Mouse (Mus musculus) intestine, postnatal 0 days (tissue): ENCODE measurements around the gene Mtx1. TPM values are rescaled to one million over a fixed set of nuclear protein-coding genes. Genes with fewer than 3 reads are reported as not detected.

Experiments
- ATAC-seq: fragments of 200-750 bp; cut with Nextera tagmentation; 2 replicates; pipeline ENCODE4 v1.8.0; 2017; ENCODE audit warnings: mild to moderate bottlenecking, moderate TSS enrichment, moderate library complexity
- H3K27ac ChIP-seq: fragments of 300-500 bp; sonication (generic); 2 replicates; pipeline ENCODE4 v1.5.1; 2014; ENCODE audit warnings: mild to moderate bottlenecking, low read depth, low read length, moderate library complexity
- H3K27me3 ChIP-seq: fragments of 300-500 bp; sonication (generic); replicated peaks from 2 replicates; pipeline ENCODE4 v1.6.1; 2014; ENCODE audit warnings: low read length, mixed read lengths; ENCODE audit not compliant: control insufficient read depth, insufficient read depth
- H3K36me3 ChIP-seq: fragments of 300-500 bp; sonication (generic); 2 replicates; pipeline ENCODE4 v1.6.1; 2014; ENCODE audit warnings: mild to moderate bottlenecking, moderate library complexity; ENCODE audit not compliant: control insufficient read depth, insufficient read depth
- H3K4me1 ChIP-seq: fragments of 300-500 bp; sonication (generic); replicated peaks from 2 replicates; pipeline ENCODE4 v1.6.1; 2014; ENCODE audit warnings: antibody characterized with exemption, low read length, mixed read lengths; ENCODE audit not compliant: control insufficient read depth, insufficient read depth
- H3K4me2 ChIP-seq: fragments of 300-500 bp; sonication (generic); replicated peaks from 2 replicates; pipeline ENCODE4 v1.6.1; 2014; ENCODE audit warnings: low read depth, mild to moderate bottlenecking, moderate library complexity
- H3K4me3 ChIP-seq: fragments of 300-500 bp; sonication (generic); 2 replicates; pipeline ENCODE4 v1.5.1; 2014; ENCODE audit warnings: low read depth, low read length
- H3K9ac ChIP-seq: fragments of 300-500 bp; sonication (generic); 2 replicates; pipeline ENCODE4 v1.6.1; 2014; ENCODE audit warnings: mild to moderate bottlenecking, low read depth, low read length
- H3K9me3 ChIP-seq: fragments of 300-500 bp; sonication (generic); 2 replicates; pipeline ENCODE4 v1.6.1; 2016; ENCODE audit warnings: mixed run types; ENCODE audit not compliant: control insufficient read depth
- CTCF ChIP-seq: sonication (generic); IDR thresholded peaks from 2 replicates; pipeline ENCODE4 v1.5.1; 2016; ENCODE audit warnings: low read depth, mild to moderate bottlenecking, control low read depth, antibody characterized with exemption, moderate library complexity
- WGBS: fragments of 180-500 bp; shearing (Covaris S2); extraction: QIAGEN DNeasy Blood & Tissue Kit; methylation state at CpG from one replicate; pipeline ENCODE4 v1.1.7; 2014; 5-methylcytosine and 5-hydroxymethylcytosine counted together
- polyA plus RNA-seq: library from polyadenylated mRNA; unstranded; fragments of >200 nt; fragmentation: Nextera tagmentation; extraction: Ambion mirVana; gene quantifications from 2 replicates; pipeline ENCODE4 v1.2.1, GENCODE M21; 2015

The Mtx1 gene
- polyA plus RNA-seq, 1 experiment from 2014 or later, result 145 TPM

- no peaks in the 10 kb centered on the region for H3K9me3 ChIP-seq
- 2% methylated on average over 20 of the region's 26 CpGs for WGBS
- no peak overlapping the region for H3K9ac ChIP-seq
- 0 out of 2 replicates have a peak, but pooled peaks cover 4% of the 10 kb centered on the region for H3K27me3 ChIP-seq
- peaks cover 6% of the 10 kb centered on the region; the same call in 1 of the 2 replicates for H3K36me3 ChIP-seq
- peak overlapping the region; percentile 88 for H3K4me2 ChIP-seq
- peak overlapping the region; percentile 65 for H3K4me3 ChIP-seq
- peaks cover 7% of the 10 kb centered on the region; the same call in 1 of the 2 replicates for H3K4me1 ChIP-seq
- no peak for TF ChIP-seq CTCF
- no peak for ATAC-seq
- H3K27ac ChIP-seq, result no peak overlapping the region
Measured at GRCm38 (mm10) chr3:89244982-89245687, 18.2 kb upstream of the Mtx1 start.

GRCm38 (mm10) chr3:89244158-89244981 lies 17.5 kb upstream of the Mtx1 start:
- Histone ChIP-seq H3K4me2 (peak overlapping the region; percentile 88), H3K27me3 (0 out of 2 replicates have a peak, but pooled peaks cover 4% of the 10 kb centered on the region), H3K36me3 (peaks cover 3% of the 10 kb centered on the region; the same call in 1 of the 2 replicates), H3K4me1 (peaks cover 7% of the 10 kb centered on the region; the same call in 1 of the 2 replicates), H3K27ac (no peak overlapping the region), H3K4me3 (peak overlapping the region; percentile 65), H3K9me3 (no peaks in the 10 kb centered on the region), H3K9ac (no peak overlapping the region)
- no peak for ATAC-seq
- peak; percentile 48 for TF ChIP-seq CTCF
- 27% methylated on average over 25 of the region's 25 CpGs for WGBS

GRCm38 (mm10) chr3:89243609-89244008 lies 16.7 kb upstream of the Mtx1 start:
- ATAC-seq, result no peak
- Histone ChIP-seq H3K9me3 (no peaks in the 10 kb centered on the region), H3K27me3 (0 out of 2 replicates have a peak, but pooled peaks cover 4% of the 10 kb centered on the region), H3K36me3 (no peaks in the 10 kb centered on the region; the same call in 1 of the 2 replicates), H3K4me1 (peaks cover 7% of the 10 kb centered on the region; the same call in 1 of the 2 replicates), H3K9ac (no peak overlapping the region), H3K4me2 (no peak overlapping the region; the same call in 1 of the 2 replicates), H3K4me3 (no peak overlapping the region), H3K27ac (no peak overlapping the region)
- TF ChIP-seq CTCF, result peak; percentile 72
- WGBS, result 27% methylated on average over 14 of the region's 14 CpGs

GRCm38 (mm10) chr3:89242331-89242895 lies 15.5 kb upstream of the Mtx1 start:
- H3K36me3 ChIP-seq, result no peaks in the 10 kb centered on the region; the same call in 1 of the 2 replicates
- TF ChIP-seq CTCF, result peak; percentile 89
- no peak overlapping the region for H3K4me3 ChIP-seq
- H3K27me3 ChIP-seq, result 0 out of 2 replicates have a peak, but pooled peaks cover 4% of the 10 kb centered on the region
- ATAC-seq, result peak; percentile 12; the same call in 1 of the 2 replicates
- WGBS, result 63% methylated on average over 9 of the region's 9 CpGs
- H3K9me3 ChIP-seq, result no peaks in the 10 kb centered on the region
- H3K4me2 ChIP-seq, result no peak overlapping the region
- no peak overlapping the region for H3K9ac ChIP-seq
- no peak overlapping the region for H3K27ac ChIP-seq
- peaks cover 7% of the 10 kb centered on the region; the same call in 1 of the 2 replicates for H3K4me1 ChIP-seq

GRCm38 (mm10) chr3:89238494-89238893 lies 11.6 kb upstream of the Mtx1 start:
- Histone ChIP-seq H3K9me3 (no peaks in the 10 kb centered on the region), H3K4me3 (no peak overlapping the region), H3K9ac (no peak overlapping the region), H3K27ac (peak overlapping the region; percentile 15; the same call in 1 of the 2 replicates), H3K4me1 (0 out of 2 replicates have a peak, but pooled peaks cover 7% of the 10 kb centered on the region), H3K4me2 (peak overlapping the region; percentile 57), H3K36me3 (no peaks in the 10 kb centered on the region; the same call in 1 of the 2 replicates), H3K27me3 (no peaks in the 10 kb centered on the region)
- no peak for TF ChIP-seq CTCF
- ATAC-seq, result peak; percentile 56
- WGBS, result 30% methylated on average over 11 of the region's 12 CpGs

GRCm38 (mm10) chr3:89237682-89238081 lies 10.8 kb upstream of the Mtx1 start:
- 88% methylated on average over 21 of the region's 21 CpGs for WGBS
- Histone ChIP-seq H3K4me2 (no peak overlapping the region), H3K27ac (no peak overlapping the region), H3K9ac (no peak overlapping the region), H3K27me3 (no peaks in the 10 kb centered on the region), H3K9me3 (no peaks in the 10 kb centered on the region), H3K4me3 (no peak overlapping the region), H3K4me1 (0 out of 2 replicates have a peak, but pooled peaks cover 7% of the 10 kb centered on the region), H3K36me3 (no peaks in the 10 kb centered on the region; the same call in 1 of the 2 replicates)
- ATAC-seq, result no peak
- TF ChIP-seq CTCF, result no peak
